Mouse (Mus musculus): ENCODE data around the gene Lrmp. TPM values are rescaled to one million over a fixed set of nuclear protein-coding genes. Genes with fewer than 3 reads are reported as not detected.
"Not testable (repeated sequence)": the region's sequence is repeated elsewhere in the genome, so short reads cannot be mapped to it uniquely, and the experiment has no call there.

Lrmp gene
- polyA plus RNA-seq, 1 experiment from 2014 or later: 3.1 TPM

- Histone ChIP-seq H3K9ac (no peak overlapping the region), H3K27ac (no peak overlapping the region), H3K27me3 (no peaks in the 10 kb centered on the region), H3K9me3 (replicated peaks) (no peaks in the 10 kb centered on the region), H3K36me3 (no peaks in the 10 kb centered on the region), H3K4me1 (replicated peaks) (peaks cover 3% of the 10 kb centered on the region; the same call in 1 of the 2 replicates), H3K4me2 (no peak overlapping the region), H3K4me3 (no peak overlapping the region)
- WGBS: 92% methylated on average over 8 of the region's 8 CpGs
- ATAC-seq (replicated peaks; ENCODE audit: insufficient number of reproducible peaks, insufficient read depth, low FRiP score, low read depth): no peak
Measured at GRCm38 (mm10) chr6:145084343-145085117, 30.9 kb upstream of the Lrmp start.

- ATAC-seq (replicated peaks; ENCODE audit: insufficient number of reproducible peaks, insufficient read depth, low FRiP score, low read depth): no peak
- no peak overlapping the region for H3K9ac ChIP-seq
- no peak overlapping the region for H3K4me2 ChIP-seq
- no peaks in the 10 kb centered on the region for H3K27me3 ChIP-seq
- H3K27ac ChIP-seq: no peak overlapping the region
- no peak overlapping the region for H3K4me3 ChIP-seq
- no peaks in the 10 kb centered on the region for H3K9me3 ChIP-seq (replicated peaks)
- WGBS: 52% methylated on average over 4 of the region's 4 CpGs
- no peaks in the 10 kb centered on the region for H3K36me3 ChIP-seq
- peaks cover 3% of the 10 kb centered on the region; the same call in 1 of the 2 replicates for H3K4me1 ChIP-seq (replicated peaks)
Measured at GRCm38 (mm10) chr6:145088451-145089113, 26.9 kb upstream of the Lrmp start.

GRCm38 (mm10) chr6:145089373-145089772 lies 26.1 kb upstream of the Lrmp start:
- no peak for ATAC-seq (replicated peaks; ENCODE audit: insufficient number of reproducible peaks, insufficient read depth, low FRiP score, low read depth)
- Histone ChIP-seq H3K36me3 (no peaks in the 10 kb centered on the region), H3K27ac (no peak overlapping the region), H3K9me3 (replicated peaks) (no peaks in the 10 kb centered on the region), H3K9ac (no peak overlapping the region), H3K4me2 (no peak overlapping the region), H3K4me3 (no peak overlapping the region), H3K27me3 (no peaks in the 10 kb centered on the region), H3K4me1 (replicated peaks) (peaks cover 3% of the 10 kb centered on the region; the same call in 1 of the 2 replicates)
- 38% methylated on average over 4 of the region's 4 CpGs for WGBS

DNA sequence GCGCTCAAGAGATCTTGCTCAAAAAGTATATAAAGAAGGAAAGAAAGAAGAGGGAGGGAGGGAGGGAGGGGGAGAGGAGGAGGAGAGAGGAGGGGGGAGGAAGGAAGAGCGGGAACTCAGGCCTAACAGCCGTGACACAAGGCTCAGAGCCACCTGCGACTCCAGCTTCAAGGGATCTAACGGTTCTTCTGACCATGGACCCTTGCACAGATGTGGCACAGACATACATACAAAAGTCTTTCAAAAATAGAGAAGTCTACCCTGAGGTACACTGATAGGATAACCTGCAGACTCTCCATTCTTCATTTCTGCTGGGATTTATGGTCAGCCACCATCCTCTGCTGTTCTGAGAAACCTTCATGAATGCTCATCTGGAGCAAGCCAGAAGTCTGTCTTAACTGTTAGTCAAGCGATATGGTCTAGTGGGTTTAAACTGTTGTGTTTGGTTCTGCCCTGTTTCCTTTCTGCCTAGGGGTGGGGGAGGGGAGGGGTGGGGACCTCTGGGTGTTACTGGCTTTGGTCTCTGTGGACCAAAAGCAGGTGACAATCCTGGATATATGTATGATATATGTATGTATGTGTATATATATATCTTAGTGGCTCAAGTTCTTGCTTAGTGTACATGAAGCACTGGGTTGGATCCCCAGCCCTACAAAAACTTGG lies 25.1 kb upstream of the Lrmp start:
- Histone ChIP-seq H3K27ac (0 out of 2 replicates have a peak overlapping the region, but pooled peaks have one; percentile 20), H3K4me2 (no peak overlapping the region), H3K36me3 (no peaks in the 10 kb centered on the region), H3K27me3 (no peaks in the 10 kb centered on the region), H3K9ac (no peak overlapping the region), H3K4me3 (no peak overlapping the region), H3K4me1 (replicated peaks) (peaks cover 3% of the 10 kb centered on the region; the same call in 1 of the 2 replicates), H3K9me3 (replicated peaks) (no peaks in the 10 kb centered on the region)
- no peak for ATAC-seq (replicated peaks; ENCODE audit: insufficient number of reproducible peaks, insufficient read depth, low FRiP score, low read depth)
- WGBS: 72% methylated on average over 6 of the region's 6 CpGs

- Histone ChIP-seq H3K4me2 (no peak overlapping the region), H3K4me1 (replicated peaks) (peaks cover 3% of the 10 kb centered on the region; the same call in 1 of the 2 replicates), H3K27me3 (no peaks in the 10 kb centered on the region), H3K27ac (0 out of 2 replicates have a peak overlapping the region, but pooled peaks have one; percentile 20), H3K36me3 (no peaks in the 10 kb centered on the region), H3K9ac (no peak overlapping the region), H3K4me3 (no peak overlapping the region), H3K9me3 (replicated peaks) (no peaks in the 10 kb centered on the region)
- peak; percentile 64; the same call in 1 of the 2 replicates for ATAC-seq (replicated peaks; ENCODE audit: insufficient number of reproducible peaks, insufficient read depth, low FRiP score, low read depth)
- WGBS: 69% methylated on average over 5 of the region's 5 CpGs
Measured at GRCm38 (mm10) chr6:145090928-145091327, 24.5 kb upstream of the Lrmp start.

- ATAC-seq (replicated peaks; ENCODE audit: insufficient number of reproducible peaks, insufficient read depth, low FRiP score, low read depth): no peak
Measured at GRCm38 (mm10) chr6:145091998-145092397, 23.5 kb upstream of the Lrmp start.

GRCm38 (mm10) chr6:145093038-145093622 lies 22.3 kb upstream of the Lrmp start:
- H3K36me3 ChIP-seq; H3K27ac ChIP-seq; H3K4me1 ChIP-seq (replicated peaks); ATAC-seq (replicated peaks; ENCODE audit: insufficient number of reproducible peaks, insufficient read depth, low FRiP score, low read depth); H3K4me3 ChIP-seq; H3K27me3 ChIP-seq; H3K9ac ChIP-seq; H3K4me2 ChIP-seq; H3K9me3 ChIP-seq (replicated peaks): not testable (repeated sequence)
- 51% methylated on average over 7 of the region's 7 CpGs for WGBS

More at GRCm38 (mm10) chr6:145091998-145092397, 23.5 kb upstream of the Lrmp start:
- no peak overlapping the region for H3K4me2 ChIP-seq
- H3K36me3 ChIP-seq: no peaks in the 10 kb centered on the region
- H3K4me3 ChIP-seq: no peak overlapping the region
- no peaks in the 10 kb centered on the region for H3K27me3 ChIP-seq
- no peak overlapping the region for H3K27ac ChIP-seq
- H3K4me1 ChIP-seq (replicated peaks): peaks cover 3% of the 10 kb centered on the region; the same call in 1 of the 2 replicates
- no peak overlapping the region for H3K9ac ChIP-seq
- no peaks in the 10 kb centered on the region for H3K9me3 ChIP-seq (replicated peaks)
- WGBS: 76% methylated on average over 7 of the region's 7 CpGs

DNA sequence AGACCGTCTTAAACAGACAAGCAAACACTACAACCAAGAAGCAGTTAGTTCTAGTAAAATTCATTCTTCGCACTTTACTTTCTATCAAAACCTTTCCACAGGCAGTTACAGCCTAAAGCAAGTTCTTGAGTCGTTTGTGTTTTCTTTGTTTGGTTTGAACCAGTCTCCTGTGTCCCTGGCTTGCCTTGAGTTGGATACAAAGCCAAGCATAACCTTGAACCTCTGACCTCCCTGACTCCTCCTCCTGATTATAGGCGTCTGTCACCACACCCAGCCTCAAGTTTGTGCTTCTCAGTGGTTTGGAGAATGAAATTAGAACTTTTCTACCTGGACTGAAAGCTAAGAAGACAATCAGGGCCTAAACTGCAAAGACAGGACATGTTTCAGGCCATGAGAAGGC lies 21.0 kb upstream of the Lrmp start:
- no peak for ATAC-seq (replicated peaks; ENCODE audit: insufficient number of reproducible peaks, insufficient read depth, low FRiP score, low read depth)
- 74% methylated on average over 4 of the region's 4 CpGs for WGBS
- no peak overlapping the region for H3K4me2 ChIP-seq
- no peak overlapping the region for H3K9ac ChIP-seq
- H3K27ac ChIP-seq: no peak overlapping the region
- no peaks in the 10 kb centered on the region for H3K9me3 ChIP-seq (replicated peaks)
- no peak overlapping the region for H3K4me3 ChIP-seq
- H3K4me1 ChIP-seq (replicated peaks): peaks cover under 1% of the 10 kb centered on the region; the same call in 1 of the 2 replicates
- no peaks in the 10 kb centered on the region for H3K27me3 ChIP-seq
- no peaks in the 10 kb centered on the region for H3K36me3 ChIP-seq

DNA sequence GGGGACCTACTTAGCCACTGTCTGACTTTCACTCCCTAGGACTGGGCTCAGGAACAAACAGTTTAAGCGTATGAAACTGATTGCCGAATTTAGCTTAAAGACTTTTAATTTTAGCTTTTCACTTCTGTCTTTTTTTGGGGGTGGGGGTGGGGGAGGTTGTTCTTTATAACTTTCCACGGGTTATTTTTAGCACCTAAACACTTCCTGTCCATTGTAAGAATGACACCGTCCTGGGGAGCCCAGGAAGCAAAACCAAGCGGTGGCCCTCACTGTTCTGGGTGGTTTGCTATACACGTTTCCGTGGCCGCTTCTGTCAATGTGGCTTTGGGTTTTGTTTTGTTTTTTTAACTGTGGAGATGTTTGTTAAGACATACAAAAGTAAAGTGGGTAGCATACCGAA lies 14.5 kb upstream of the Lrmp start:
- H3K9ac ChIP-seq: no peak overlapping the region
- H3K4me1 ChIP-seq (replicated peaks): peaks cover 11% of the 10 kb centered on the region
- peak overlapping the region; percentile 27; the same call in 1 of the 2 replicates for H3K27ac ChIP-seq
- H3K4me3 ChIP-seq: no peak overlapping the region
- 32% methylated on average over 9 of the region's 9 CpGs for WGBS
- H3K27me3 ChIP-seq: no peaks in the 10 kb centered on the region
- no peaks in the 10 kb centered on the region for H3K9me3 ChIP-seq (replicated peaks)
- H3K36me3 ChIP-seq: no peaks in the 10 kb centered on the region
- no peak for ATAC-seq (replicated peaks; ENCODE audit: insufficient number of reproducible peaks, insufficient read depth, low FRiP score, low read depth)
- H3K4me2 ChIP-seq: no peak overlapping the region

DNA sequence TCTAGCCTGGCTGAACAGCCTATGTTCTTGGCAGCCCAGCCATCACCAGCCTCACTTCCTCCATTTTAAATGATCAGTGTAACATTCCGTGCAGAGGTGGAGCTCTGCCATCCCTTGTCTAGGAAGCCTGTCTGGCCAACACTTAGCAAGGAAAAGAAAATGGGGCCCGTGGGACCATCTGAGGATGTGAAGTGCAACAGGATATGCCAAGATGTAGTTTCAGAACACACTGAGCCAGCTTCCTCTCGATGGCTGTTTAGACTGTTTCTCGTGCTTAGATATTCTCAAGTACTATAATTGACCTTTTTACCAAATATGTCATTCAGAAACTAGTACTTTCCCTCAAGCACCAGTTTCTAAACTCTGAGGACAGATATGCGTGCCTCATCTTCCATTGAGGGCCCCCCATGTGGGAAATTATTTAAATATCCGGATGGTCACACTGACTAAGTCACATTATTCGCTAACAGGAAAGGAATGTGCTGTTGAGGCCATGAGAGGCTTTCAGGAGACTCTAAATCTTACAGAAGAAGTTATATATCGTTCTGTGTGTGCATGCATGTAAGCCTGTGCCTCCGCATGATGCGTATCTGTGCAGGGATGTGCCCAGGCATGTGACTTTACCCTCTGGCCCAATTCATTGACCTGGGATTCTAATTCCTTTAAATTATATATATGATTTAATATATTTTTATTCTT lies 11.1 kb upstream of the Lrmp start:
- no peak overlapping the region for H3K27ac ChIP-seq
- H3K4me1 ChIP-seq (replicated peaks): peaks cover 11% of the 10 kb centered on the region
- no peaks in the 10 kb centered on the region for H3K9me3 ChIP-seq (replicated peaks)

More for the DNA sequence above, 11.1 kb upstream of the Lrmp start:
- Histone ChIP-seq H3K4me2 (no peak overlapping the region), H3K9ac (no peak overlapping the region), H3K4me3 (no peak overlapping the region), H3K27me3 (no peaks in the 10 kb centered on the region), H3K36me3 (no peaks in the 10 kb centered on the region)
- no peak for ATAC-seq (replicated peaks; ENCODE audit: insufficient number of reproducible peaks, insufficient read depth, low FRiP score, low read depth)
- WGBS: 68% methylated on average over 10 of the region's 10 CpGs

All from heart, embryonic 15.5 days (tissue).